Mouse (Mus musculus): ENCODE results near the gene Adam22.

Adam22 gene

GRCm38 (mm10) chr5:8326671-8327070, 41.3 kb downstream of the Adam22 start:
- no peak for DNase-seq (ENCODE audit: low read depth, low spot score)

- DNase-seq (ENCODE audit: low read depth, low spot score) = peak; percentile 92
These were observed 55.6 kb downstream of the Adam22 start for GRCm38 (mm10) chr5:8312324-8312723.

- DNase-seq (ENCODE audit: low read depth, low spot score) = peak; percentile 72
These were observed 57.1 kb downstream of the Adam22 start for GRCm38 (mm10) chr5:8310907-8311306.

- peak; percentile 62 for DNase-seq (ENCODE audit: low read depth, low spot score)
These were observed 70.1 kb downstream of the Adam22 start for GRCm38 (mm10) chr5:8297719-8298419.

GRCm38 (mm10) chr5:8293287-8293686, 74.7 kb downstream of the Adam22 start:
- no peak for DNase-seq (ENCODE audit: low read depth, low spot score)

- DNase-seq (ENCODE audit: low read depth, low spot score) = no peak
These were observed 76.5 kb downstream of the Adam22 start for GRCm38 (mm10) chr5:8291496-8291895.

- peak; percentile 81 for DNase-seq (ENCODE audit: low read depth, low spot score)
These were observed 78.0 kb downstream of the Adam22 start for GRCm38 (mm10) chr5:8289678-8290614.

GRCm38 (mm10) chr5:8284123-8284522, 83.8 kb downstream of the Adam22 start:
- peak; percentile 24 for DNase-seq (ENCODE audit: low read depth, low spot score)

- DNase-seq (ENCODE audit: low read depth, low spot score) = no peak
These were observed 91.8 kb downstream of the Adam22 start for GRCm38 (mm10) chr5:8276141-8276540.

- DNase-seq (ENCODE audit: low read depth, low spot score) = no peak
These were observed 110.6 kb downstream of the Adam22 start for GRCm38 (mm10) chr5:8257366-8257765.

GRCm38 (mm10) chr5:8256487-8256886, 111.5 kb downstream of the Adam22 start:
- DNase-seq (ENCODE audit: low read depth, low spot score) = no peak

GRCm38 (mm10) chr5:8244696-8245095, 123.3 kb downstream of the Adam22 start:
- peak; percentile 35 for DNase-seq (ENCODE audit: low read depth, low spot score)

- peak; percentile 43 for DNase-seq (ENCODE audit: low read depth, low spot score)
These were observed 124.8 kb downstream of the Adam22 start for GRCm38 (mm10) chr5:8243064-8243615.

GRCm38 (mm10) chr5:8242660-8243059, 125.3 kb downstream of the Adam22 start:
- peak; percentile 89 for DNase-seq (ENCODE audit: low read depth, low spot score)

GRCm38 (mm10) chr5:8227073-8227472, 140.9 kb downstream of the Adam22 start:
- DNase-seq (ENCODE audit: low read depth, low spot score) = peak; percentile 47

- peak; percentile 69 for DNase-seq (ENCODE audit: low read depth, low spot score)
These were observed 143.6 kb downstream of the Adam22 start for GRCm38 (mm10) chr5:8224321-8224705.

GRCm38 (mm10) chr5:8223597-8224320, 144.2 kb downstream of the Adam22 start:
- peak; percentile 85 for DNase-seq (ENCODE audit: low read depth, low spot score)

- DNase-seq (ENCODE audit: low read depth, low spot score) = no peak
These were observed 146.3 kb downstream of the Adam22 start for GRCm38 (mm10) chr5:8221630-8222029.

- no peak for DNase-seq (ENCODE audit: low read depth, low spot score)
These were observed 152.1 kb downstream of the Adam22 start for GRCm38 (mm10) chr5:8215841-8216240.

GRCm38 (mm10) chr5:8184992-8185391, 183.0 kb downstream of the Adam22 start:
- DNase-seq (ENCODE audit: low read depth, low spot score) = peak; percentile 92

GRCm38 (mm10) chr5:8180646-8181045, 187.3 kb downstream of the Adam22 start:
- DNase-seq (ENCODE audit: low read depth, low spot score) = peak; percentile 65

- peak; percentile 79 for DNase-seq (ENCODE audit: low read depth, low spot score)
These were observed 189.8 kb downstream of the Adam22 start for GRCm38 (mm10) chr5:8178111-8178510.
